Mouse (Mus musculus): Measurements from ENCODE around the gene Rsl1d1. TPM values are rescaled to one million over a fixed set of nuclear protein-coding genes. Genes with fewer than 3 reads are reported as not detected.
A peak's percentile ranks its signal among the peaks of the same experiment; 100 is the strongest.

Gene Rsl1d1
- total RNA-seq (2021) = 10 to 100 TPM; 58.9 to 63.1 TPM

GRCm38 (mm10) chr16:11202571-11203554 lies at the start of gene Rsl1d1:
Gene Rsl1d1, minus strand, starts transcription at chr16:11203331.
- intact Hi-C loops (cut with DNase I) = no loop called here
- DNase-seq (ENCODE audit: extremely low spot score in 1 of 2, low spot score in 2 of 2) = peak; percentile 91 to 94

GRCm38 (mm10) chr16:11247791-11248190 lies 44.7 kb upstream of the Rsl1d1 start:
- intact Hi-C loops (cut with DNase I) = no loop called here
- DNase-seq (ENCODE audit: extremely low spot score in 1 of 2, low spot score in 2 of 2) = no peak

GRCm38 (mm10) chr16:11245767-11246166 lies 42.6 kb upstream of the Rsl1d1 start:
- DNase-seq (ENCODE audit: extremely low spot score in 1 of 2, low spot score in 2 of 2) = no peak
- intact Hi-C loops (cut with DNase I) = no loop called here

GRCm38 (mm10) chr16:11242401-11242800 lies 39.3 kb upstream of the Rsl1d1 start:
- DNase-seq (ENCODE audit: extremely low spot score in 1 of 2, low spot score in 2 of 2) = no peak

GRCm38 (mm10) chr16:11217801-11218200 lies 14.7 kb upstream of the Rsl1d1 start:
- no peak for DNase-seq (ENCODE audit: extremely low spot score in 1 of 2, low spot score in 2 of 2)
- intact Hi-C loops (cut with DNase I) = no loop called here

More at GRCm38 (mm10) chr16:11242401-11242800, 39.3 kb upstream of the Rsl1d1 start:
- intact Hi-C loops (cut with DNase I) = no loop called here

GRCm38 (mm10) chr16:11203600-11204390 lies 664 bp upstream of the Rsl1d1 start:
- intact Hi-C loops (cut with DNase I) = no loop called here
- peak in 1 of 2 experiments; percentile 3 for DNase-seq (ENCODE audit: extremely low spot score in 1 of 2, low spot score in 2 of 2)

GRCm38 (mm10) chr16:11201740-11202394 lies 1.3 kb downstream of the Rsl1d1 start:
- intact Hi-C loops (cut with DNase I) = no loop called here
- no peak for DNase-seq (ENCODE audit: extremely low spot score in 1 of 2, low spot score in 2 of 2)

GRCm38 (mm10) chr16:11200247-11200646 lies 2.9 kb downstream of the Rsl1d1 start:
- DNase-seq (ENCODE audit: extremely low spot score in 1 of 2, low spot score in 2 of 2) = no peak
- intact Hi-C loops (cut with DNase I) = no loop called here

GRCm38 (mm10) chr16:11198467-11198866 lies 4.7 kb downstream of the Rsl1d1 start:
- no peak for DNase-seq (ENCODE audit: extremely low spot score in 1 of 2, low spot score in 2 of 2)
- intact Hi-C loops (cut with DNase I) = loop anchor here (5.0 kb wide), 1 partner anchor 41 kb away; no protein-coding TSS in a partner anchor

GRCm38 (mm10) chr16:11197052-11197451 lies 6.1 kb downstream of the Rsl1d1 start:
- intact Hi-C loops (cut with DNase I) = loop anchor here (5.0 kb wide), 1 partner anchor 40 kb away; no protein-coding TSS in a partner anchor

GRCm38 (mm10) chr16:11193231-11193630 lies 9.9 kb downstream of the Rsl1d1 start:
- DNase-seq (ENCODE audit: extremely low spot score in 1 of 2, low spot score in 2 of 2) = no peak
- intact Hi-C loops (cut with DNase I) = no loop called here

More at GRCm38 (mm10) chr16:11197052-11197451, 6.1 kb downstream of the Rsl1d1 start:
- DNase-seq (ENCODE audit: extremely low spot score in 1 of 2, low spot score in 2 of 2) = no peak

GRCm38 (mm10) chr16:11190150-11190549 lies 13.0 kb downstream of the Rsl1d1 start:
- intact Hi-C loops (cut with DNase I) = no loop called here
- DNase-seq (ENCODE audit: extremely low spot score in 1 of 2, low spot score in 2 of 2) = peak; percentile 28 to 29

GRCm38 (mm10) chr16:11177404-11177803 lies 25.7 kb downstream of the Rsl1d1 start:
- intact Hi-C loops (cut with DNase I) = loop anchor here (10.0 kb wide), 1 partner anchor 303 kb away; no protein-coding TSS in a partner anchor
- no peak for DNase-seq (ENCODE audit: extremely low spot score in 1 of 2, low spot score in 2 of 2)

- DNase-seq (ENCODE audit: extremely low spot score in 1 of 2, low spot score in 2 of 2) = no peak
- intact Hi-C loops (cut with DNase I) = loop anchor here (10.0 kb wide), 1 partner anchor 302 kb away; no protein-coding TSS in a partner anchor
These were observed 26.3 kb downstream of the Rsl1d1 start for GRCm38 (mm10) chr16:11176884-11177244.

GRCm38 (mm10) chr16:11176208-11176883 lies 26.8 kb downstream of the Rsl1d1 start, which contains the start of gene Zc3h7a:
Gene Zc3h7a, minus strand, starts transcription at chr16:11176393.
- intact Hi-C loops (cut with DNase I) = loop anchor here (10.0 kb wide), 1 partner anchor 302 kb away; no protein-coding TSS in a partner anchor
- peak; percentile 84 to 94 for DNase-seq (ENCODE audit: extremely low spot score in 1 of 2, low spot score in 2 of 2)

- intact Hi-C loops (cut with DNase I) = loop anchor here (10.0 kb wide), 1 partner anchor 301 kb away; no protein-coding TSS in a partner anchor
These were observed 27.5 kb downstream of the Rsl1d1 start for GRCm38 (mm10) chr16:11175489-11176207.

GRCm38 (mm10) chr16:11175100-11175488 lies 28.0 kb downstream of the Rsl1d1 start:
- intact Hi-C loops (cut with DNase I) = loop anchor here (10.0 kb wide), 1 partner anchor 300 kb away; no protein-coding TSS in a partner anchor
- no peak for DNase-seq (ENCODE audit: extremely low spot score in 1 of 2, low spot score in 2 of 2)

More at GRCm38 (mm10) chr16:11175489-11176207, 27.5 kb downstream of the Rsl1d1 start:
- peak; percentile 26 to 79 for DNase-seq (ENCODE audit: extremely low spot score in 1 of 2, low spot score in 2 of 2)

Measured in left cerebral cortex, postnatal 10 days (tissue).